Mouse (Mus musculus) heart, embryonic 14.5 days (tissue): Measurements from ENCODE around the gene C130026I21Rik. TPM values are rescaled to one million over a fixed set of nuclear protein-coding genes. Genes with fewer than 3 reads are reported as not detected.
"Not testable (repeated sequence)": the region's sequence is repeated elsewhere in the genome, so short reads cannot be mapped to it uniquely, and the experiment has no call there.

Source experiments
- ATAC-seq: fragments of 200-750 bp; cut with Nextera tagmentation; 2 replicates; pipeline ENCODE4 v1.8.0; 2017; ENCODE audit warnings: low read depth, moderate TSS enrichment; ENCODE audit not compliant: insufficient number of reproducible peaks, insufficient read depth, low FRiP score
- H3K27ac ChIP-seq, 2 experiments: fragments of 200-500 bp in 1 of 2; fragments of 300-500 bp in 1 of 2; sonication (generic) in 1 of 2; replicated peaks in 1 of 2; 2 replicates each; pipeline ENCODE4 v1.5.1; 2012 to 2014; ENCODE audit warnings: low read depth in 2 of 2, low read length in 2 of 2, control low read depth in 1 of 2, mild to moderate bottlenecking in 1 of 2, mixed read lengths in 1 of 2; ENCODE audit not compliant: control insufficient read depth in 1 of 2, insufficient read depth in 1 of 2
- H3K27me3 ChIP-seq: fragments of 300-500 bp; sonication (generic); 2 replicates; pipeline ENCODE4 v1.6.1; 2014; ENCODE audit warnings: mild to moderate bottlenecking, low read length, control low read depth; ENCODE audit not compliant: control insufficient read depth, insufficient read depth
- H3K36me3 ChIP-seq: fragments of 300-500 bp; sonication (generic); 2 replicates; pipeline ENCODE4 v1.6.1; 2014; ENCODE audit warnings: mild to moderate bottlenecking, control low read depth, low read length, mixed read lengths; ENCODE audit not compliant: control insufficient read depth, insufficient read depth
- H3K4me1 ChIP-seq, 2 experiments: fragments of 200-500 bp in 1 of 2; fragments of 300-500 bp in 1 of 2; sonication (generic) in 1 of 2; 2 replicates each; pipeline ENCODE4 v1.6.1; 2012 to 2014; ENCODE audit warnings: low read length in 2 of 2, control low read depth in 1 of 2, mixed read lengths in 1 of 2; ENCODE audit not compliant: control insufficient read depth in 2 of 2, insufficient read depth in 2 of 2
- H3K4me2 ChIP-seq: fragments of 300-500 bp; sonication (generic); 2 replicates; pipeline ENCODE4 v1.6.1; 2014; ENCODE audit warnings: mild to moderate bottlenecking, low read length
- H3K4me3 ChIP-seq, 2 experiments: fragments of 200-500 bp in 1 of 2; fragments of 300-500 bp in 1 of 2; sonication (generic) in 1 of 2; 2 replicates each; pipeline ENCODE4 v1.5.1; 2012 to 2014; ENCODE audit warnings: low read length in 2 of 2, mild to moderate bottlenecking in 2 of 2, control low read depth in 1 of 2, low read depth in 1 of 2, moderate library complexity in 1 of 2; ENCODE audit not compliant: control insufficient read depth in 1 of 2, insufficient read depth in 1 of 2
- H3K9ac ChIP-seq: fragments of 300-500 bp; sonication (generic); 2 replicates; pipeline ENCODE4 v1.6.1; 2014; ENCODE audit warnings: mild to moderate bottlenecking, low read length
- H3K9me3 ChIP-seq: fragments of 300-500 bp; sonication (generic); 2 replicates; pipeline ENCODE4 v1.6.1; 2016; ENCODE audit warnings: low read length, control low read depth; ENCODE audit not compliant: control insufficient read depth
- WGBS: fragments of 180-500 bp; shearing (Covaris S2); extraction: QIAGEN DNeasy Blood & Tissue Kit; methylation state at CpG from one replicate; pipeline ENCODE4 v1.1.7; 2014; 5-methylcytosine and 5-hydroxymethylcytosine counted together
- polyA plus RNA-seq: library from polyadenylated mRNA; unstranded; fragments of >200 nt; fragmentation: Nextera tagmentation; extraction: Ambion mirVana; gene quantifications from 2 replicates; pipeline ENCODE4 v1.2.1, GENCODE M21; 2014

The C130026I21Rik gene
- polyA plus RNA-seq, 1 experiment from 2014 or later = not detected

- H3K36me3 ChIP-seq, H3K27me3 ChIP-seq, H3K9me3 ChIP-seq, H3K4me2 ChIP-seq, H3K4me3 ChIP-seq, ATAC-seq, H3K4me1 ChIP-seq, H3K9ac ChIP-seq, H3K27ac ChIP-seq: not testable (repeated sequence)
- WGBS = 55% methylated on average over 4 of the region's 4 CpGs
These were observed 73.6 kb downstream of the C130026I21Rik start for GRCm38 (mm10) chr1:85196732-85197131.

GRCm38 (mm10) chr1:85193761-85194160, 76.6 kb downstream of the C130026I21Rik start:
- H3K9me3 ChIP-seq = not testable (repeated sequence)

GRCm38 (mm10) chr1:85181981-85182380, 88.4 kb downstream of the C130026I21Rik start:
- not testable (repeated sequence) for H3K4me3 ChIP-seq, ATAC-seq, H3K4me1 ChIP-seq, H3K27ac ChIP-seq, H3K36me3 ChIP-seq, H3K9me3 ChIP-seq, H3K9ac ChIP-seq, H3K27me3 ChIP-seq, H3K4me2 ChIP-seq
- 72% methylated on average over 1 of the region's 3 CpGs for WGBS

More at GRCm38 (mm10) chr1:85193761-85194160, 76.6 kb downstream of the C130026I21Rik start:
- H3K27me3 ChIP-seq, ATAC-seq, H3K4me1 ChIP-seq, H3K4me2 ChIP-seq, H3K36me3 ChIP-seq, H3K4me3 ChIP-seq, H3K27ac ChIP-seq, H3K9ac ChIP-seq: not testable (repeated sequence)
- 62% methylated on average over 5 of the region's 5 CpGs for WGBS

GRCm38 (mm10) chr1:85178971-85179370, 91.4 kb downstream of the C130026I21Rik start:
- H3K9me3 ChIP-seq, H3K27me3 ChIP-seq, H3K4me2 ChIP-seq, H3K27ac ChIP-seq, H3K4me3 ChIP-seq, H3K36me3 ChIP-seq, ATAC-seq, H3K9ac ChIP-seq, H3K4me1 ChIP-seq: not testable (repeated sequence)
- 75% methylated on average over 4 of the region's 4 CpGs for WGBS

GRCm38 (mm10) chr1:85162841-85163240, 107.5 kb downstream of the C130026I21Rik start:
- not testable (repeated sequence) for H3K4me1 ChIP-seq, H3K36me3 ChIP-seq, ATAC-seq, H3K9me3 ChIP-seq, H3K4me3 ChIP-seq, H3K27ac ChIP-seq, H3K4me2 ChIP-seq, H3K9ac ChIP-seq, H3K27me3 ChIP-seq
- WGBS = 32% methylated on average over 1 of the region's 2 CpGs

- H3K4me1 ChIP-seq, H3K27ac ChIP-seq, H3K36me3 ChIP-seq, H3K9ac ChIP-seq, H3K4me3 ChIP-seq, H3K27me3 ChIP-seq, H3K4me2 ChIP-seq, H3K9me3 ChIP-seq, ATAC-seq: not testable (repeated sequence)
- WGBS = 65% methylated on average over 4 of the region's 5 CpGs
These were observed 115.2 kb downstream of the C130026I21Rik start for GRCm38 (mm10) chr1:85155151-85155550.

- not testable (repeated sequence) for H3K4me1 ChIP-seq, H3K4me2 ChIP-seq, H3K4me3 ChIP-seq, ATAC-seq, H3K9ac ChIP-seq, H3K27me3 ChIP-seq, H3K27ac ChIP-seq, H3K36me3 ChIP-seq, H3K9me3 ChIP-seq
- 81% methylated on average over 18 of the region's 22 CpGs for WGBS
These were observed 136.7 kb downstream of the C130026I21Rik start for GRCm38 (mm10) chr1:85133671-85134070.

GRCm38 (mm10) chr1:85121841-85122240, 148.5 kb downstream of the C130026I21Rik start:
- ATAC-seq, H3K9me3 ChIP-seq, H3K27me3 ChIP-seq, H3K4me1 ChIP-seq, H3K4me3 ChIP-seq, H3K9ac ChIP-seq, H3K4me2 ChIP-seq, H3K27ac ChIP-seq, H3K36me3 ChIP-seq: not testable (repeated sequence)
- WGBS = 79% methylated on average over 4 of the region's 4 CpGs
